Mouse (Mus musculus) erythroblast, embryonic 14.5 days (primary cell): ENCODE results near the gene Urad. TPM values are rescaled to one million over a fixed set of nuclear protein-coding genes. Genes with fewer than 3 reads are reported as not detected.

Source experiments
- H3K27me3 ChIP-seq: 2 replicates; pipeline ENCODE4 v1.6.1; 2012; ENCODE audit warnings: inconsistent platforms; ENCODE audit not compliant: control insufficient read depth
- H3K36me3 ChIP-seq: 2 replicates; pipeline ENCODE4 v1.6.1; 2012; ENCODE audit warnings: mild to moderate bottlenecking, inconsistent platforms; ENCODE audit not compliant: control insufficient read depth
- H3K4me1 ChIP-seq: 2 replicates; pipeline ENCODE4 v1.6.1; 2012; ENCODE audit warnings: inconsistent platforms; ENCODE audit not compliant: control insufficient read depth
- H3K4me3 ChIP-seq: replicated peaks from 2 replicates; pipeline ENCODE3; 2012; ENCODE audit warnings: moderate library complexity, mild to moderate bottlenecking, inconsistent platforms
- H3K9me3 ChIP-seq: 2 replicates; pipeline ENCODE4 v1.6.1; 2012; ENCODE audit warnings: low read length, inconsistent platforms, mixed read lengths; ENCODE audit not compliant: control insufficient read depth
- GATA1 ChIP-seq: IDR thresholded peaks from 2 replicates; pipeline ENCODE4 v1.6.1; 2012; ENCODE audit warnings: low read length, inconsistent platforms, mixed read lengths
- TAL1 ChIP-seq: IDR thresholded peaks from 3 replicates; pipeline ENCODE4 v1.6.1; 2012; ENCODE audit warnings: low read length, inconsistent platforms, mixed read lengths
- polyA plus RNA-seq: library from polyadenylated mRNA; stranded (reverse); fragments of >175 nt; gene quantifications from 2 replicates; pipeline ENCODE4 v1.2.3, GENCODE M21; 2012

Gene Urad
- polyA plus RNA-seq: not detected in 2 replicates

GRCm38 (mm10) chr5:147322183-147322582 is at the start of gene Urad:
Gene Urad (minus strand): TSS chr5:147322440.
- H3K27me3 ChIP-seq: peaks cover 18% of the 10 kb centered on the region
- no peak for TF ChIP-seq TAL1
- no peak for TF ChIP-seq GATA1
- H3K9me3 ChIP-seq: no peaks in the 10 kb centered on the region
- no peaks in the 10 kb centered on the region for H3K4me1 ChIP-seq
- no peaks in the 10 kb centered on the region for H3K36me3 ChIP-seq
- H3K4me3 ChIP-seq: no peak within 1 kb of the TSS

DNA sequence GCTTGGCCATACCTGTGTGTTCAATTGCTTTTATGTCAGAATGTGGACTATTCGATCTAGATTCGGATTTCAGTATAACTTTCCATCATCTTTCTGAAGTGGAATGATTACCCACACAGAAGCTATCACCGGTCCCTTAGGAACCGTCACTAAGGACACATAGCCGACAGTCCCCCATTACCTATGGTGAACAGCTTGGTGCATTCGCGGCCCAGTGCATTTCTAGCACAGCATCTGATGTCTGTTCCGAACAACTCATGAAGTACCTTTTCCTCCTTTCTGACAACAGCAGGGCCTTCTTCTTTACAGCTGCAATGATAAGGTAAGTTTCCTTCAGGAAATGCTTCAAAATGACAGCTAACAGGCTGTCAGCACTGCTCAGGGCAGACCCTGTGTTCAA is 48.0 kb upstream of the Urad start:
- no peaks in the 10 kb centered on the region for H3K4me1 ChIP-seq
- no peaks in the 10 kb centered on the region for H3K9me3 ChIP-seq
- TF ChIP-seq GATA1: no peak
- TF ChIP-seq TAL1: no peak
- H3K27me3 ChIP-seq: peaks cover 19% of the 10 kb centered on the region
- no peak overlapping the region for H3K4me3 ChIP-seq
- H3K36me3 ChIP-seq: no peaks in the 10 kb centered on the region

DNA sequence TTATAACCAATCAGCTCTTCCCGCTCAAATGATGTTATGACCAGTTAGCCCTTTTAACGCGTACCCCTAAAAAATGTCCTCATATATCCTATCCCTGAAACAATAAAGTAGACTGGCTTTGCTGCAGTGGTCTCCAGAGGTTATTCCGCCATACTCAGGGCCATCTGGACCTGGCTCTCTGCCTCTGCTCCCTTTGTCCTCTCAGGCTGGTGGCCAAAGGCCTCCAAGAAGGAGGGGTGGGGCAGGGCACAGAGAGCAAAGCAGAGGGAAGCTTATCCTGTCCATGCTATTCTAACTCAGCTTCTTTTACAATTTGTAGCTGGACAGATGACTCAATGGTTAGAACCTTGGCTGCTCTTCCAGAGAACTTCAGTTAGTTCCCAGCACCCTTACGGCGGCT is 46.0 kb upstream of the Urad start:
- no peaks in the 10 kb centered on the region for H3K36me3 ChIP-seq
- TF ChIP-seq TAL1 (no peak), GATA1 (no peak)
- H3K4me1 ChIP-seq: no peaks in the 10 kb centered on the region
- H3K4me3 ChIP-seq: no peak overlapping the region
- H3K27me3 ChIP-seq: peaks cover 19% of the 10 kb centered on the region
- H3K9me3 ChIP-seq: no peaks in the 10 kb centered on the region

- TF ChIP-seq TAL1 (no peak), GATA1 (no peak)
- Histone ChIP-seq H3K9me3 (no peaks in the 10 kb centered on the region), H3K36me3 (no peaks in the 10 kb centered on the region), H3K4me3 (no peak overlapping the region), H3K27me3 (peaks cover 15% of the 10 kb centered on the region), H3K4me1 (no peaks in the 10 kb centered on the region)
These were observed 43.9 kb upstream of the Urad start for GRCm38 (mm10) chr5:147365995-147366765.

DNA sequence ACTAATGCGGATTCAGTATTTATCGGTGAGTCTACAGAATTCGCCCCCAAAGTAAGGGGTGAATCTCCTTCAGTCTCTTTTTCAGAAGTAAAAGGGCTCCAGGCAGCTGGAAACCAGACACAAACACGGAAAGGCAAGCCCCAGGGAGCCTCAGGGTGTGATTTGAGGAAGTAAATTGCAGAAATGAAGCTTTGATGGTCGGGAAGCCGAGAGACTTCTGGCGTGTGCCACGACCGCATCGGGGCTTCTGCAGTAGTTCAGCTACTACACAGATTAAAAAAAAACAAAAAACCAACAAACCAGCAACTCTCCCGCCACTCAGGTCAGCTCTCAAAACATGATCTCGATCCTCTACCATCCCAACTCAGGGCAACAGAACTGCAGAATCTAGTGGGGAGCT is 40.8 kb upstream of the Urad start:
- Histone ChIP-seq H3K9me3 (no peaks in the 10 kb centered on the region), H3K4me1 (no peaks in the 10 kb centered on the region), H3K4me3 (no peak overlapping the region), H3K36me3 (no peaks in the 10 kb centered on the region), H3K27me3 (peaks cover 15% of the 10 kb centered on the region)
- TF ChIP-seq TAL1 (no peak), GATA1 (no peak)

- Histone ChIP-seq H3K36me3 (no peaks in the 10 kb centered on the region), H3K4me1 (no peaks in the 10 kb centered on the region), H3K27me3 (no peaks in the 10 kb centered on the region), H3K9me3 (no peaks in the 10 kb centered on the region), H3K4me3 (no peak overlapping the region)
- TF ChIP-seq GATA1 (no peak), TAL1 (no peak)
These were observed 36.2 kb upstream of the Urad start for GRCm38 (mm10) chr5:147358481-147358880.

DNA sequence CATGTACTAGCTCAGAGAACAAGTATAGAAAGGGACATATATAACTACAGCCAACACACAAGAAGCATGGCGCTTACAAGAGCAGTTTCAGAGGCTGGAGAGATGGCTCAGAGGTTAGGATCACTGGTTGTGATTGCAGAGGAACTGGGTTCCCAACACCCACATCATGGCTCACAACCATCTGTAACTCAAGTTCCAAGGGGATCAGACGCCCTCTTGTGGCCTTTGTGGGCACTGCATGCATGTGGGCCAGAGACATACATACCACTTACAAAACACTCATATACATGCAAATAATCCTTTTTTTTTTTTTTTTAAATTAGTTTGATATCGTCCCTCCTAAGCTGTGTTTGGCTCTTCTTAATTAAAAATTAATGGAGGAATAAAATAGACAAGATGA is 35.3 kb upstream of the Urad start:
- no peaks in the 10 kb centered on the region for H3K27me3 ChIP-seq
- no peaks in the 10 kb centered on the region for H3K36me3 ChIP-seq
- H3K4me1 ChIP-seq: no peaks in the 10 kb centered on the region
- TF ChIP-seq TAL1 (no peak), GATA1 (no peak)
- H3K4me3 ChIP-seq: no peak overlapping the region
- no peaks in the 10 kb centered on the region for H3K9me3 ChIP-seq

DNA sequence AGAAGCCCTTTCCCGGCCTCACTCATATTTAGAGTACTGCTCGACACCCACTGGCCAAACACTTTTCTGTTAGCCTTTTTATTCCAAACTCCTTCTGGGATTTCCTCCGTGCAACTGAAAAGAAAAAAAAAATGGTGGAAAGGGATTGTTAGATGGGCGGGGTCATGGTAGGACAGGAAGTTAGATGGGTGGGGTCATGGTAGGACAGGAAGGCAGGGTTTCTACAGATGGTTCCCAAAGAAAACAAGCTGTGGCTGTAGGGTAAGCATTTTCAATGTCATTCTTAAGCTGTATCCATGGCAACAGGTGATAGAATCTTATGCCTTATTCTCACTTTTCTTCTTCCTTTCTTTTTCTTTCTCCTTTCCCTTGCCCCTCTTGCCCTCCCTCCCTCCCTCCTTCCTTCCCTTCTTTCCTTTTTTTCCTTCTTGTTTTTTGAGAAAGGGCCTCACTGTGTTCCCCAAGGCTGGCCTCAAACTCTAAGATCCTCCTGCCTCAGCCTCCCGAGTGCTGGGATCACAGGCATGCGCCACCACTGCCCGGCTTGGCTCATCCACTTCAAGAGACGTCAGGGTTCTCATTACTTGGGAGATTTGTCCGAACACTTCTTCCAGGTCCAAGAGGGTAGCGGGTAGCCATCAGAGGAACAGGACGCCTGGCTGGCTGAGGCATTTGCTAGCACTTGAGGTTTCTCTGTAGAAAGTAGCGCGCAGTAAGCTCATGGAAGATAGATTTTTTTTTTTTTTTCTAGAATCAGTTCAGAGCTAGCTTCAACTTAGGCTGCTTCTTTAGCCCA is 34.2 kb upstream of the Urad start:
- TF ChIP-seq GATA1 (no peak), TAL1 (no peak)
- Histone ChIP-seq H3K27me3 (no peaks in the 10 kb centered on the region), H3K4me3 (no peak overlapping the region), H3K36me3 (no peaks in the 10 kb centered on the region), H3K9me3 (no peaks in the 10 kb centered on the region), H3K4me1 (no peaks in the 10 kb centered on the region)

DNA sequence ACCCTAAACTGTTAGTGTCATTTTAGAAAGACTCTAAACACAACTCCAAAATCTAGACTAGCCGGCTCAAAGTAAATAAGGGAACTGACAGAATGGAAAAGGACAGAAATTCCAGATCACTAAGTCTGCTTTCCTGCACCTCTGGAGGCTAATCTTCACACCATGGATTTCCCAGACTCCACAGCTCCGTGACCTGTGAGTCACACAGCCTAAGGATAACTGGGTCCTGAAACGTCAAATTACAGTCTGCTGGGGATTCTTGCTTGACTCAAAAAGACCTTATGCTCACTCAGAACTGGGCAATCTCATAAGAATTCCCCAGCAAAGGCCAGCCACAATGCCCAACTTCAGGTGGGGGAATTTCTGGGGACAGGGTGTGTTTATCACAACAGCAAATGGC is 33.5 kb upstream of the Urad start:
- TF ChIP-seq GATA1 (no peak), TAL1 (no peak)
- no peaks in the 10 kb centered on the region for H3K9me3 ChIP-seq
- no peaks in the 10 kb centered on the region for H3K4me1 ChIP-seq
- H3K36me3 ChIP-seq: no peaks in the 10 kb centered on the region
- no peaks in the 10 kb centered on the region for H3K27me3 ChIP-seq
- no peak overlapping the region for H3K4me3 ChIP-seq
